Mouse (Mus musculus): ENCODE data around the gene Perp.

Perp gene

GRCm38 (mm10) chr10:18844441-18845286, at the start of gene Perp:
Perp (plus strand) TSS chr10:18845020.
- DNase-seq (ENCODE audit: low read depth, low spot score) = peak; percentile 55

GRCm38 (mm10) chr10:18811751-18812150, 33.1 kb upstream of the Perp start:
- no peak for DNase-seq (ENCODE audit: low read depth, low spot score)

GRCm38 (mm10) chr10:18816560-18816959, 28.3 kb upstream of the Perp start:
- DNase-seq (ENCODE audit: low read depth, low spot score) = peak; percentile 72

- DNase-seq (ENCODE audit: low read depth, low spot score) = no peak
Observed at GRCm38 (mm10) chr10:18825143-18825542, 19.7 kb upstream of the Perp start.

GRCm38 (mm10) chr10:18826107-18826506, 18.7 kb upstream of the Perp start:
- DNase-seq (ENCODE audit: low read depth, low spot score) = no peak

- peak; percentile 19 for DNase-seq (ENCODE audit: low read depth, low spot score)
Observed at GRCm38 (mm10) chr10:18827936-18828335, 16.9 kb upstream of the Perp start.

GRCm38 (mm10) chr10:18830359-18830758, 14.5 kb upstream of the Perp start:
- DNase-seq (ENCODE audit: low read depth, low spot score) = no peak

- no peak for DNase-seq (ENCODE audit: low read depth, low spot score)
Observed at GRCm38 (mm10) chr10:18831823-18832222, 13.0 kb upstream of the Perp start.

GRCm38 (mm10) chr10:18834389-18834788, 10.4 kb upstream of the Perp start:
- no peak for DNase-seq (ENCODE audit: low read depth, low spot score)

GRCm38 (mm10) chr10:18835684-18836479, 8.9 kb upstream of the Perp start:
- peak; percentile 62 for DNase-seq (ENCODE audit: low read depth, low spot score)

- DNase-seq (ENCODE audit: low read depth, low spot score) = no peak
Observed at GRCm38 (mm10) chr10:18839530-18839929, 5.3 kb upstream of the Perp start.

GRCm38 (mm10) chr10:18840736-18841135, 4.1 kb upstream of the Perp start:
- DNase-seq (ENCODE audit: low read depth, low spot score) = peak; percentile 29

GRCm38 (mm10) chr10:18845287-18845662, 455 bp downstream of the Perp start:
- DNase-seq (ENCODE audit: low read depth, low spot score) = no peak

- DNase-seq (ENCODE audit: low read depth, low spot score) = no peak
Observed at GRCm38 (mm10) chr10:18845711-18846110, 891 bp downstream of the Perp start.

GRCm38 (mm10) chr10:18846474-18847264, 1.8 kb downstream of the Perp start:
- peak; percentile 15 for DNase-seq (ENCODE audit: low read depth, low spot score)

GRCm38 (mm10) chr10:18850177-18850576, 5.4 kb downstream of the Perp start:
- no peak for DNase-seq (ENCODE audit: low read depth, low spot score)

- no peak for DNase-seq (ENCODE audit: low read depth, low spot score)
Observed at GRCm38 (mm10) chr10:18853417-18853816, 8.6 kb downstream of the Perp start.

GRCm38 (mm10) chr10:18857244-18857643, 12.4 kb downstream of the Perp start:
- no peak for DNase-seq (ENCODE audit: low read depth, low spot score)

- DNase-seq (ENCODE audit: low read depth, low spot score) = no peak
Observed at GRCm38 (mm10) chr10:18859632-18860031, 14.8 kb downstream of the Perp start.

GRCm38 (mm10) chr10:18860119-18860824, 15.5 kb downstream of the Perp start:
- no peak for DNase-seq (ENCODE audit: low read depth, low spot score)

- DNase-seq (ENCODE audit: low read depth, low spot score) = peak; percentile 46
Observed at GRCm38 (mm10) chr10:18860831-18861230, 16.0 kb downstream of the Perp start.

Data from brain, adult 2 months (tissue).